Mouse (Mus musculus): ENCODE results near the gene Ccdc34. TPM values are rescaled to one million over a fixed set of nuclear protein-coding genes. Genes with fewer than 3 reads are reported as not detected.

Ccdc34 gene
- polyA plus RNA-seq, 1 experiment from 2014 or later = 65.0 TPM

DNA sequence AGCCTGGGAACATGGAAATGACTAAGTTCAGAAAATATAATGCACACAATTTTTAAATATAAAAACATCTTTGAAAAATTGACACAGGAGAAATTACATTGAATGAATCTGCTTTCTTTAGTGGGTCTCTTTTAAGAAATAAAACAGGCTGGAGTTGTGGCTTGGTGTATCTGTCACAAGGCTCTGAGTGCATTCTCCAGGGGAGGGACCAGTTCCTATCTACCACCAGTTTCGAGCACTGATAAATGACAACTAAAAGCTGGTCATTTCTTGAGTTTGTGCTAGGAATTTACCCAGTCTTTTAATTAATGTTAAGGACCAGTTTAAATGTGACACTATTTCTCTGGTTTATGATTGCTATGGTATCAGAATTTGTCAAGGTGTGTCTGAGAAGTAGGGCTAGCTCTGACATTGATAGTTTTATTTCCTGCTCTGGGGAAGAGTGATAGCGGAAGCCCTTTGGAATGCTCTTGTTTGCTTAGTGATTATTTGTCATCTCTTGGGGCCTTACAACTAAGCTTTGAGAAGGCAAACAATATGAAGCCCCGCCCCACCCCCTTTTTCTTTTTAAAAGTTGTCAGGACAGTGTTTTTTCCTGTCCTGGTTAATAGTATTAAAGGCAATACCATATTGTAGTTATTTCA lies 11.9 kb upstream of the Ccdc34 start:
- WGBS = 89% methylated on average over 3 of the region's 3 CpGs
- no peak overlapping the region for H3K4me2 ChIP-seq (replicated peaks; ENCODE audit: low read depth, low read length)
- H3K4me3 ChIP-seq (ENCODE audit: low read depth, low read length) = no peak overlapping the region
- ATAC-seq (ENCODE audit: low FRiP score) (no peak), DNase-seq (ENCODE audit: low spot score) (no peak)
- H3K9me3 ChIP-seq (ENCODE audit: control insufficient read depth, low read length) = no peaks in the 10 kb centered on the region
- no peak overlapping the region for H3K9ac ChIP-seq (ENCODE audit: low read depth, low read length)
- no peak overlapping the region for H3K27ac ChIP-seq (ENCODE audit: low read depth, low read length)
- H3K27me3 ChIP-seq (ENCODE audit: control insufficient read depth, insufficient read depth, low read length) = no peaks in the 10 kb centered on the region
- H3K36me3 ChIP-seq (ENCODE audit: control insufficient read depth, insufficient read depth, low read length) = peaks cover 3% of the 10 kb centered on the region; the same call in 1 of the 2 replicates
- no peaks in the 10 kb centered on the region for H3K4me1 ChIP-seq (replicated peaks; ENCODE audit: control insufficient read depth, insufficient read depth, low read length)

DNA sequence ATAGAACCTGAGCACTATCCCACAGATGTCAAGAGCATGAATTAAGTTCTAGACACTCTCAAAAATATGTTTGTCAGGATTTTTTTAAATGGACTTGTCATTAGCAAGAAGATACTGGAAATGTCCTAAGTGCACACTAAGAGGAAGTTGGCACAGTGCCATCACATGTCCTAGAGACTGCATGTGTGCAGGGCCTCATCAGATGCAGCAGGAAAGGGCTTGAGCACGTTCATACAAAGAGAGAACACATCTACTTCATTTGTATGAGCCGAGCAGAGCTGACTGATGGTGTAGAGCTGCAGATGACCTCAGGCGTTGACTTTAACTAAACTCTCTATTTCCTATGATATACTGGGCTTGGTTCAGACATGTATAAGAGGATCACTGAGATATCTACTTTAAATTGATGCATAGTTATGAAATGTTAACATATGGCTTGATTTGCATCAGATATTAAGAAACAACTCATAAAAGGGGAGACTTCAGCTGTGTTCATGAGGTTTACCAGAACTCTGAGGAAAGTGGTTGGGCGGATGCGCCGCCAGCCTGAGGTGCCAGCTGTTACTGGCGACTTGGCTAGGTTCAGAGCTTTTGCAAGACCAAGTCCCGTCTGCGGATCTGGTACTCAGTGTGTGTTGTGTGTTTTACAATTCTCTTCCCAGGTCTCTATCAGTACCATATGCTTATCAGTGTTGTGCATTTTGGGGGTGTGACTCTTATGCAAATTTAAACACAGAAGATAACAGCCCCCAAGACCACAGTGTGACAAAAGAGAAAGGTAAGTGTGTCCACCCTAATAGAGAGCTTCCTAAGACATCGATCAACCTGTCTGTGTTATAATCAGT lies 10.0 kb upstream of the Ccdc34 start:
- 92% methylated on average over 10 of the region's 10 CpGs for WGBS
- Histone ChIP-seq H3K9me3 (ENCODE audit: control insufficient read depth, low read length) (no peaks in the 10 kb centered on the region), H3K4me2 (replicated peaks; ENCODE audit: low read depth, low read length) (no peak overlapping the region), H3K9ac (ENCODE audit: low read depth, low read length) (no peak overlapping the region), H3K36me3 (ENCODE audit: control insufficient read depth, insufficient read depth, low read length) (peaks cover 3% of the 10 kb centered on the region; the same call in 1 of the 2 replicates), H3K4me3 (ENCODE audit: low read depth, low read length) (no peak overlapping the region), H3K4me1 (replicated peaks; ENCODE audit: control insufficient read depth, insufficient read depth, low read length) (no peaks in the 10 kb centered on the region), H3K27ac (ENCODE audit: low read depth, low read length) (no peak overlapping the region), H3K27me3 (ENCODE audit: control insufficient read depth, insufficient read depth, low read length) (no peaks in the 10 kb centered on the region)
- ATAC-seq (ENCODE audit: low FRiP score) (no peak), DNase-seq (ENCODE audit: low spot score) (no peak)

DNA sequence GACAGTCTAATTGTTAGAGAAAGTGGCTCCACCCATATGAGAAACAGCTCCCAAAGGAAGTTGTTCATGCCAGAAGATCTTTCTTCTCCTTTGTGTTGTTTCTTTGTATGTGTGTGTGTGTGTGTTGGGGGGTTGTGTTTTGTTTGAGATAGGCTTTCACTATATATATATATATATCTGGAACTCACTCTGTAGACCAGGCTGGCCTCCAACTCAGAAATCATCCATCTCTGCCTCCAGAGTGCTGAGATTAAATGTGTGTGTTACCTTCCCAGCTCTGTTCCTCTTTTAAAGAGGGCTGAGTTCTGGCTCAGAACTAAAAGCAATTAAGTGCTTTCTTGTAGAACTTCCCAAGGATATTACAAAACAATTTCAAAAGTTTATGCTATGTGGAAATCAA lies 8.2 kb upstream of the Ccdc34 start:
- ATAC-seq (ENCODE audit: low FRiP score) = no peak
- H3K36me3 ChIP-seq (ENCODE audit: control insufficient read depth, insufficient read depth, low read length) = peaks cover 3% of the 10 kb centered on the region; the same call in 1 of the 2 replicates
- no peaks in the 10 kb centered on the region for H3K4me1 ChIP-seq (replicated peaks; ENCODE audit: control insufficient read depth, insufficient read depth, low read length)

DNA sequence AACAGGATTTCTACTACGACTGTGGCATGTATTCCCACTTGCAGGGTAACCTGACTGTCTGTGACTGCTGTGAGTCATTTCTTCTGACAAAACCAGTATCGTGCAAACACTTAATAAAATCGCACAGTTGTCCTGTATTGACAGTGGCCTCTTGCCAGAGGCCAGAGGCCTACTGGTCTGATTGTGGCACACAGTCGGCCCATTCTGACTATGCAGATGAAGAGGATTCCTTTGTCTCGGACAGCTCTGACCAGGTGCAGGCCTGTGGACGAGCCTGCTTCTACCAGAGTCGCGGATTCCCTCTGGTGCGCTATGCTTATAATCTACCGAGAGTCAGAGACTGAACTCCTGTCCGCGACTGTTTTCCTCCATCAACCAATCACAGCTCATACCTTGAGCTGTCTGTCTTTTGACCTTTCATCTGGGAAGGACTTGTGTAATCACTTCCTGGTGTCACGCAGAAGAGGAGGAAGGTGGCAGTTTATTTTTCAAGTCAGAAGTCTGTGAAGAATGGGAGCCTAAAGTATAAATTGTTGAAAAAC lies 5.4 kb upstream of the Ccdc34 start:
- Histone ChIP-seq H3K4me2 (replicated peaks; ENCODE audit: low read depth, low read length) (no peak overlapping the region), H3K27me3 (ENCODE audit: control insufficient read depth, insufficient read depth, low read length) (no peaks in the 10 kb centered on the region), H3K9ac (ENCODE audit: low read depth, low read length) (no peak overlapping the region), H3K4me1 (replicated peaks; ENCODE audit: control insufficient read depth, insufficient read depth, low read length) (no peaks in the 10 kb centered on the region), H3K4me3 (ENCODE audit: low read depth, low read length) (no peak overlapping the region), H3K36me3 (ENCODE audit: control insufficient read depth, insufficient read depth, low read length) (peaks cover 3% of the 10 kb centered on the region; the same call in 1 of the 2 replicates), H3K27ac (ENCODE audit: low read depth, low read length) (no peak overlapping the region), H3K9me3 (ENCODE audit: control insufficient read depth, low read length) (no peaks in the 10 kb centered on the region)
- no peak for DNase-seq (ENCODE audit: low spot score)
- 0 out of 2 replicates have a peak, but pooled peaks have one; percentile 15 for ATAC-seq (ENCODE audit: low FRiP score)
- 90% methylated on average over 13 of the region's 13 CpGs for WGBS

More for the DNA sequence above, 8.2 kb upstream of the Ccdc34 start:
- no peak overlapping the region for H3K9ac ChIP-seq (ENCODE audit: low read depth, low read length)
- H3K9me3 ChIP-seq (ENCODE audit: control insufficient read depth, low read length) = no peaks in the 10 kb centered on the region
- no peak for DNase-seq (ENCODE audit: low spot score)
- no peak overlapping the region for H3K4me3 ChIP-seq (ENCODE audit: low read depth, low read length)
- H3K27me3 ChIP-seq (ENCODE audit: control insufficient read depth, insufficient read depth, low read length) = no peaks in the 10 kb centered on the region
- no peak overlapping the region for H3K4me2 ChIP-seq (replicated peaks; ENCODE audit: low read depth, low read length)
- no peak overlapping the region for H3K27ac ChIP-seq (ENCODE audit: low read depth, low read length)

DNA sequence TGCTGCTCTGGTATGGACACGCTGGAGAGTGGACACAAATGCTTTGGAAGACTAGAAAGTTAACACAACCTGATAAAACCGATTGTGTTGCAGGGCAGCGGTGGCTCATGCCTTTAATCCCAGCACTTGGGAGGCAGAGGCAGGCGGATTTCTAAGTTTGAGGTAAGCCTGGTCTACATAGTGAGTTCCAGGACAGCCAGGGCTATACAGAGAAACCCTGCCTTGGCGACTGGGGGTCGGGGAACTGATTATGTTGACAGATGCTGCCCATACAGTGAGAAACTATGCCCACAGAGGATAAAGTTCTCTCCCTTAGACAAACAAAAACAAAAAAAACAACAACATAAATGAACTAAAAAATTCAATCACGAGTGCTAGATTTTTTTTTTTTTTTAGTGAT lies 530 bp upstream of the Ccdc34 start:
- peak overlapping the region; percentile 92; the same call in 1 of the 2 replicates for H3K9ac ChIP-seq (ENCODE audit: low read depth, low read length)
- WGBS = 50% methylated on average over 7 of the region's 7 CpGs
- peak overlapping the region; percentile 83 for H3K4me3 ChIP-seq (ENCODE audit: low read depth, low read length)
- H3K27me3 ChIP-seq (ENCODE audit: control insufficient read depth, insufficient read depth, low read length) = no peaks in the 10 kb centered on the region
- no peak overlapping the region for H3K27ac ChIP-seq (ENCODE audit: low read depth, low read length)
- H3K36me3 ChIP-seq (ENCODE audit: control insufficient read depth, insufficient read depth, low read length) = no peaks in the 10 kb centered on the region
- ATAC-seq (ENCODE audit: low FRiP score) = peak; percentile 28; the same call in 1 of the 2 replicates
- no peak for DNase-seq (ENCODE audit: low spot score)
- H3K4me1 ChIP-seq (replicated peaks; ENCODE audit: control insufficient read depth, insufficient read depth, low read length) = no peaks in the 10 kb centered on the region
- H3K9me3 ChIP-seq (ENCODE audit: control insufficient read depth, low read length) = no peaks in the 10 kb centered on the region
- peak overlapping the region; percentile 67; the same call in 1 of the 2 replicates for H3K4me2 ChIP-seq (replicated peaks; ENCODE audit: low read depth, low read length)

DNA sequence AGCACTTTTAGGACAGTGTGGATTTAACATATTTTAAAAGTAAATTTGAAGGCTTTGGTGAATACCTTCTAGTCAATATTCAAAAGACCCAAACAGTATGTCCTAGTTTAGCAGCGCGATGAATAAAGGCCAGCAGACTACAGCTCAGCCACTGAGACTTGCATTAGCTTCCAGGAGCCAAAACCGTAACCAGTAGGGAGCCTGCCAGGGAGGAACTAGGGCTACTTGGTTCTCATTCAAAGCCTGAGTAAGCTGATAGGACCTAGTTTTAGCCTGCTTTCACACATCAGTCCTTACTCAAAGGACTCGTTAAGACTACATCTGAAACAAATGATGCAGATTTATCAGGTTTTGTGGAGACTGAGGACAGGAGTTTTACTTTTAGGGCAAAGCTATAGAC lies 2.0 kb downstream of the Ccdc34 start:
- H3K27me3 ChIP-seq (ENCODE audit: control insufficient read depth, insufficient read depth, low read length) = no peaks in the 10 kb centered on the region
- H3K4me3 ChIP-seq (ENCODE audit: low read depth, low read length) = no peak overlapping the region
- H3K4me1 ChIP-seq (replicated peaks; ENCODE audit: control insufficient read depth, insufficient read depth, low read length) = no peaks in the 10 kb centered on the region
- no peaks in the 10 kb centered on the region for H3K9me3 ChIP-seq (ENCODE audit: control insufficient read depth, low read length)
- ATAC-seq (ENCODE audit: low FRiP score) (no peak), DNase-seq (ENCODE audit: low spot score) (no peak)
- no peak overlapping the region for H3K27ac ChIP-seq (ENCODE audit: low read depth, low read length)
- H3K36me3 ChIP-seq (ENCODE audit: control insufficient read depth, insufficient read depth, low read length) = 0 out of 2 replicates have a peak, but pooled peaks cover 2% of the 10 kb centered on the region
- H3K9ac ChIP-seq (ENCODE audit: low read depth, low read length) = no peak overlapping the region
- no peak overlapping the region for H3K4me2 ChIP-seq (replicated peaks; ENCODE audit: low read depth, low read length)
- WGBS = 94% methylated on average over 4 of the region's 4 CpGs

DNA sequence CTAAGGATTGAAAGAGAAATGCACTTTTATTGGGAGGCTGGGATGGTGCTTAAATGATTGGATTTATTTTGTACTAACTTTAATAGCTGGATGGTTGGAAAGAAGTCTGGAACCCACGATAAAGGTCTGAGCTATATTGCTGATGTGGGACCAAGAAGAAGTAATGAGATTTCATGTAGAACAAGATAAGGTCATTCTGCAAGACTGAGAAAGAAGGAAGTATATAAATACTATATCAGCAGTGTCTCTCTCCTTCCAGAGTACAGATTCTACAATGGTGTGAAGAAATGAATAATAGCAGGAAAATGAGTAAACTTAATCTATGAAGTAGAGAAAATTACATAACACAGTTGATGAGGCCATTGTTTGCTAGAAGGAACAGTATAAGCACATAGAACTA lies 2.8 kb downstream of the Ccdc34 start:
- H3K4me2 ChIP-seq (replicated peaks; ENCODE audit: low read depth, low read length) = no peak overlapping the region
- H3K4me3 ChIP-seq (ENCODE audit: low read depth, low read length) = no peak overlapping the region
- H3K36me3 ChIP-seq (ENCODE audit: control insufficient read depth, insufficient read depth, low read length) = 0 out of 2 replicates have a peak, but pooled peaks cover 2% of the 10 kb centered on the region
- H3K9me3 ChIP-seq (ENCODE audit: control insufficient read depth, low read length) = no peaks in the 10 kb centered on the region
- no peak overlapping the region for H3K9ac ChIP-seq (ENCODE audit: low read depth, low read length)
- no peaks in the 10 kb centered on the region for H3K27me3 ChIP-seq (ENCODE audit: control insufficient read depth, insufficient read depth, low read length)
- 98% methylated on average over 1 of the region's 1 CpGs for WGBS
- ATAC-seq (ENCODE audit: low FRiP score) (no peak), DNase-seq (ENCODE audit: low spot score) (no peak)
- no peaks in the 10 kb centered on the region for H3K4me1 ChIP-seq (replicated peaks; ENCODE audit: control insufficient read depth, insufficient read depth, low read length)
- no peak overlapping the region for H3K27ac ChIP-seq (ENCODE audit: low read depth, low read length)

DNA sequence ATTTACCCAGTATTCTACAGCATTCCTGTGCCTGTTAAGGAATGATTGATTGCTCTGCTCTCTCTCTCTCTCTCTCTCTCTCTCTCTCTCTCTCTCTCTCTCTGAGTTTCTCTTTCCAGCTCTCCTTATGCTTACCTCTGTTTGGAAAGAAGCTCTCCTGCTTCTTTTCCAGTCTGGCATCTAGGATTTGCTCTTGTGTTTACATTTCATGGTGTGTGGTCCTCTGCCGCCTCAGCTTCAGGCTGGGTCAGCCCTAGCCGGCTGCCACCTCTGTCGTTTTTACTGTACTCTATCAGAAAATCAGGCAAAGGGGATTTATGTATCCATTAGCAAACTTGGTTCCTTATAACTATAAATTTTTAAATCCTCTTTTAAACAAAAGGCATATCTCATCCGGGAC lies 18.6 kb downstream of the Ccdc34 start:
- Histone ChIP-seq H3K4me3 (ENCODE audit: low read depth, low read length) (no peak overlapping the region), H3K4me1 (replicated peaks; ENCODE audit: control insufficient read depth, insufficient read depth, low read length) (no peaks in the 10 kb centered on the region), H3K27me3 (ENCODE audit: control insufficient read depth, insufficient read depth, low read length) (no peaks in the 10 kb centered on the region), H3K36me3 (ENCODE audit: control insufficient read depth, insufficient read depth, low read length) (0 out of 2 replicates have a peak, but pooled peaks cover 3% of the 10 kb centered on the region), H3K9me3 (ENCODE audit: control insufficient read depth, low read length) (no peaks in the 10 kb centered on the region), H3K9ac (ENCODE audit: low read depth, low read length) (no peak overlapping the region), H3K27ac (ENCODE audit: low read depth, low read length) (no peak overlapping the region), H3K4me2 (replicated peaks; ENCODE audit: low read depth, low read length) (no peak overlapping the region)
- WGBS = 43% methylated on average over 4 of the region's 4 CpGs
- DNase-seq (ENCODE audit: low spot score) (no peak), ATAC-seq (ENCODE audit: low FRiP score) (no peak)
